Mouse (Mus musculus) kidney, adult 2 months (tissue): Measurements from ENCODE around the gene Olfr1336. TPM values are rescaled to one million over a fixed set of nuclear protein-coding genes. Genes with fewer than 3 reads are reported as not detected.

Experiments used
- DNase-seq: peaks from one replicate; pipeline ENCODE4 v3.0.0; 2021
- H3K27ac ChIP-seq: fragments of 200-500 bp; 2 replicates; pipeline ENCODE4 v1.5.1; 2012; ENCODE audit warnings: low read depth, low read length, control low read depth, inconsistent platforms; ENCODE audit not compliant: insufficient read depth
- H3K27me3 ChIP-seq: fragments of 200-500 bp; replicated peaks from 2 replicates; pipeline ENCODE4 v1.6.1; 2012; ENCODE audit warnings: mild to moderate bottlenecking, moderate library complexity, low read length, inconsistent platforms; ENCODE audit not compliant: control insufficient read depth, insufficient read depth
- H3K36me3 ChIP-seq: fragments of 200-500 bp; 2 replicates; pipeline ENCODE4 v1.6.1; 2012; ENCODE audit warnings: mild to moderate bottlenecking, moderate library complexity, low read length, inconsistent platforms; ENCODE audit not compliant: control insufficient read depth, insufficient read depth
- H3K4me1 ChIP-seq: fragments of 200-500 bp; 2 replicates; pipeline ENCODE4 v1.6.1; 2011; ENCODE audit warnings: low read length; ENCODE audit not compliant: control insufficient read depth, insufficient read depth
- H3K4me3 ChIP-seq: fragments of 200-500 bp; 2 replicates; pipeline ENCODE4 v1.5.1; 2011; ENCODE audit warnings: mild to moderate bottlenecking, low read depth, low read length, control low read depth; ENCODE audit not compliant: insufficient read depth
- CTCF ChIP-seq: fragments of 200-500 bp; conservative IDR thresholded peaks from 2 replicates; pipeline ENCODE4 v1.5.1; 2011; ENCODE audit warnings: low read depth, mild to moderate bottlenecking, control low read depth, low read length, moderate library complexity, mixed read lengths; ENCODE audit not compliant: insufficient read depth, insufficient read length
- POLR2A ChIP-seq: fragments of 200-500 bp; IDR thresholded peaks from one replicate; pipeline ENCODE4 v1.6.1; 2011; ENCODE audit warnings: low read depth, low read length, control low read depth
- WGBS: fragments of 180-500 bp; shearing (Covaris S2); methylation state at CpG from one replicate; pipeline ENCODE4 v1.1.7; 2018; 5-methylcytosine and 5-hydroxymethylcytosine counted together
- polyA plus RNA-seq: library from polyadenylated mRNA; depleted of rRNA; stranded (reverse); fragments of >200 nt; gene quantifications from 2 replicates; pipeline ENCODE4 v1.2.3, GENCODE M21; 2012; rRNA removed

Gene Olfr1336
- not detected in 2 replicates for polyA plus RNA-seq

- Histone ChIP-seq H3K36me3 (no peaks in the 10 kb centered on the region), H3K4me3 (no peak within 1 kb of the TSS), H3K27me3 (no peaks in the 10 kb centered on the region), H3K4me1 (no peaks in the 10 kb centered on the region), H3K27ac (no peak within 1 kb of the TSS)
- TF ChIP-seq CTCF, result no peak
- TF ChIP-seq POLR2A, result no peak
- DNase-seq, result no peak
These were observed at the start of gene Olfr1336 for GRCm38 (mm10) chr7:6455868-6456267. Gene Olfr1336 (plus strand): TSS chr7:6456168.

DNA sequence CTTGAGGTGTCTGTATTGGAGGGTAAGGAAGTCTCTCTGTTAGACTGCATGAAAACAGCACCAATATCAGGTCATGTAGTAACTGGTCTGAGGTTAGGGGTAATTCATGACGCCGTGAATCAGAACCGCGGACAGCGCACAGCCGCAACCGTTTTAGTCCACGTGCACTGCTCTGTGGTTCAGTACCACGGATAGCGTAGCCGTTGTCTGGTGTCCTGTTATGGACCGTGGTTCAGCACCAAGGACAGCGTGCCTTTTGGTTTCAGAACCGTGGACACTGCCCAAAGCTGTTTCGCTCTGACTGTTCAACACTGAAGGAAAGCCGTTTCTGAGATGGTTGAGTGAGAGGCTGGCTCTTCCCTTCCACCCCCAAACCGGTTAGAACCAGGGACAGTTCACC, 45.9 kb upstream of the Olfr1336 start, which contains the start of gene Gm20715:
Gm20715 (plus strand) TSS at position 235 of the 400 bp plus-strand sequence.
- Histone ChIP-seq H3K36me3 (no peaks in the 10 kb centered on the region), H3K27ac (no peak within 1 kb of the TSS), H3K27me3 (no peaks in the 10 kb centered on the region), H3K4me3 (no peak within 1 kb of the TSS), H3K4me1 (no peaks in the 10 kb centered on the region)
- peak; percentile 97 for DNase-seq
- under 1% methylated on average over 17 of the region's 17 CpGs for WGBS
- peak; percentile 50; the same call in 1 of the 2 replicates for TF ChIP-seq CTCF
- TF ChIP-seq POLR2A, result no peak

DNA sequence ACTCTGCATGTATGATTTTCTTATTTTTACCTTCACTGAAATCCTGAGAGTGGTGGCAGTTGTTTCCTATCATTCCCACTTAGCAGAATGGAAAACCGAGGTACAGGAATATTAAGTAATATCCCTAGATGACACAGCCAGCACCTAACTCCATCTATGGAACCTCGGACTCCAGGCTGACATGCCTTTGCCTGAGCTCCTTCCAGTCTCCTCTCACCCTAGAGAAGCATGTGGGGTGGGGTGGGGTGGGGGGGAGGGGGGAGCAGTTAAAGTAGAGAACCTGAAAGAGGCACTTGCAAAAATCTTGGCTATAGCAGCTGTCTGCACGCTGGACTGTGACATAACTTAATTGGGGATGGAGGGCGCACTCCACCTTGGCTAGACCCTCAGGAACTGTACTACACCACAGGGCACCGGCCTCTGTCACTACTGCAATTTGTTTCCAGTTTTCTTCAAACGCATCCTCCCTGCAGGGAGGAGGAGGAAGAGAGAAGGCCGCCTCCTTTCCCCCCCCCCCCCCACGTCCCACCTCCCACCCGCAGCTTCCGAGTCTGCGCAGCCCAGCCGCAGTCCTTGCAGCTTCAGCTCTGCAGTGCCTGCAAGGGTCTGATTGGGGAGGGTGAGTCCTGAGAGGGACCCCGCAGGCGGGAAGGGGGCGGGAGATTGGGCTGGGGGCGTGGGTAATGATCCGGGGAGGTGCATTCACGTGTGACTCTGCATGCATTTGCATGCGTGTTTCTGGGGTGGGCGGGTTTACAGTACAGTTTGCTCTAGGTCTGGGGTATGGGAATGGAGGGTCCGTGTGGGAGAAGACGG, 41.1 kb upstream of the Olfr1336 start:
- TF ChIP-seq CTCF, result no peak
- no peak for TF ChIP-seq POLR2A
- Histone ChIP-seq H3K4me1 (no peaks in the 10 kb centered on the region), H3K27ac (no peak overlapping the region), H3K36me3 (no peaks in the 10 kb centered on the region), H3K4me3 (no peak overlapping the region), H3K27me3 (no peaks in the 10 kb centered on the region)
- 7% methylated on average over 22 of the region's 22 CpGs for WGBS
- no peak for DNase-seq

DNA sequence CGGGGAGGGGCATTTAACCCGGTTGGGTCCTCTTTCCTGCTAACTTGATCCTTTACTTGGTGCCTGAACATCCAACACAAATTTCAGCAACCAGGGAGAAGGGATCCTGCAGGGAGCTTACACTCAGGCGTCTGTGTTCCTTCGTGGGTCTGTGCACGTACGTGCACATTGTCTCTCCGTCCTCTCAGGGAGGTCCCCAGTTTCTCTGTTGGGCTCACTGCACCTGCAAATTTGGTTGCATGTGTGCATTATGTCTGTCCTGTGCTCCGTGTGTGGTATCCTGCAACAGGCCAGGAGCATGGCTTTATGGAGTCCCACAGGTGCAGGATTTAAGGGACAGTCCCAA, 40.6 kb upstream of the Olfr1336 start:
- H3K27me3 ChIP-seq, result no peaks in the 10 kb centered on the region
- WGBS, result 17% methylated on average over 8 of the region's 8 CpGs
- H3K4me1 ChIP-seq, result no peaks in the 10 kb centered on the region
- TF ChIP-seq POLR2A, result no peak
- TF ChIP-seq CTCF, result no peak
- no peak overlapping the region for H3K27ac ChIP-seq
- DNase-seq, result no peak
- no peaks in the 10 kb centered on the region for H3K36me3 ChIP-seq
- no peak overlapping the region for H3K4me3 ChIP-seq

DNA sequence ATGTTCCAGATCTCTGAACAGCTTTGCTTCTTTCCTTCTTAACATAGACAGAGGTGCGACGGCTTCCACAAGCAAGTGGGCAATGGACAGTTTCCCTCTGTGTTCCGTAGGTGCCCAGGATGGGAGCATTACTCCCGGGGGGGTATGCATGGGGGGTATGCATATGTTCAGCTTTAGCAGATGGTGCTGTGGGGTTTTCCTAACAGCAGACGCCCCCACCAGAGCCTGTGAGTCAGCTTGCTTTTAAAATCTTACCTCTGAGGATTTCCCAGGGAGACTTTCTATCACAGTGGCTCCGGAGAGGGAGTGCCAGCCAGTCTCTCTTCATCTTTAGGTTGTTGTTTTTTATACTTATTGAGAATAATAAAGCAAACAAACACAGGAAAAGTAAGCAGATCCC, 36.1 kb upstream of the Olfr1336 start:
- no peaks in the 10 kb centered on the region for H3K36me3 ChIP-seq
- H3K27ac ChIP-seq, result no peak overlapping the region
- TF ChIP-seq CTCF (no peak), POLR2A (no peak)
- no peak for DNase-seq
- H3K27me3 ChIP-seq, result no peaks in the 10 kb centered on the region
- 73% methylated on average over 6 of the region's 6 CpGs for WGBS
- H3K4me1 ChIP-seq, result no peaks in the 10 kb centered on the region
- no peak overlapping the region for H3K4me3 ChIP-seq

GRCm38 (mm10) chr7:6429381-6429780, 26.6 kb upstream of the Olfr1336 start:
- TF ChIP-seq POLR2A (no peak), CTCF (0 out of 2 replicates have a peak, but pooled peaks have one; percentile 8)
- Histone ChIP-seq H3K27me3 (no peaks in the 10 kb centered on the region), H3K36me3 (no peaks in the 10 kb centered on the region), H3K4me3 (no peak overlapping the region), H3K27ac (no peak overlapping the region), H3K4me1 (no peaks in the 10 kb centered on the region)
- DNase-seq, result no peak
- WGBS, result 85% methylated on average over 3 of the region's 3 CpGs

DNA sequence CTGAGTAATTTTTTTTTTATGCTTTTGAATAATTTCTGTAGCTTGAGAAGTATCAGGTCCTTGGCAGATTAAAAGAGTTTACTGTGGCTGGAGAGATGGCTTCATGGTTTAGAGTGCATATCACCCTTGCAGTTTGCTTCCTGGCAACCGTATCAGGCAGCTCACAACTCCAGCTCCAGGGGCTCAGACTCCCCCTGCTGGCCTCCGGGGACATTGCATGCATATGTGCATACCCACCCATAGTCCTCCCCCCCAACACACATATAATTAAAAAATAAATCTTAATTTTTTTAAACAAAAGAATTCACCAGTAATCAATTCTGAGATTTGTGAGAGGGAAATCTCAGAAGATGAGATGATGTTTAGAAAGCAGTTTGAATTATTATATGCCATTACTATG, 25.6 kb upstream of the Olfr1336 start:
- no peak for TF ChIP-seq POLR2A
- peak; percentile 73 for TF ChIP-seq CTCF
- peak; percentile 36 for DNase-seq
- Histone ChIP-seq H3K36me3 (no peaks in the 10 kb centered on the region), H3K27ac (no peak overlapping the region), H3K27me3 (no peaks in the 10 kb centered on the region), H3K4me3 (no peak overlapping the region), H3K4me1 (no peaks in the 10 kb centered on the region)
- WGBS, result 43% methylated on average over 2 of the region's 2 CpGs
